ENCODE assay signal across 21 mouse cellular contexts in the genomic region with DNA sequence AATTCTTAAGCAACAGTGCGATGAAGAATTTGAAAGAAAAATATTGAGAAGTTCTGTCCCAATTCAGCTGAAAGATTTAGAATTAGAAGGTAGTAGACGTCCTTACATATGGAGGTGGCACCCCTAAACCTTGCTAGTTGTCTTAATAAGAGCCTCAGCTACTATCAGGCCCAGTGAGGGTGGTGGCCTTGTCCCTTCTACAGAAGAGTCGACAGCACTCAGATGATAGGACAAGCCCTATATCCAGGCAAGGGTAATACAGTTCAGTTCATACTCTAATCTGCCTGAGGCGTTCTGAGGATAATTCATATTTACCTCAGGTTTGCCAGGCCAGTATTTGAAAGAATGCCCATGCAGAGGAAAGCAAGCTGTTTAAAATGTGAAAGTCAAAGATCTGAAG.
"Had no signal": no experiment of that assay in that cellular context is flagged by ENCODE, and none has a peak within 500 bp of the region (broad histone marks: within the 10 kb centered on the region; RNA-seq: fewer than 3 reads in every experiment).

No protein-coding gene starts in this region.

- H3K9ac ChIP-seq: intestine, embryonic 15.5 days; kidney, embryonic 15.5 days; limb, embryonic 12.5 days; limb, embryonic 15.5 days; liver, embryonic 15.5 days; midbrain, embryonic 12.5 days; midbrain, embryonic 15.5 days; neural tube, embryonic 12.5 days; neural tube, embryonic 15.5 days; stomach, embryonic 15.5 days had no signal

- ATAC-seq: intestine, embryonic 15.5 days; midbrain, embryonic 15.5 days had no signal

- H3K36me3 ChIP-seq: intestine, embryonic 15.5 days; limb, embryonic 12.5 days; limb, embryonic 15.5 days; liver, embryonic 15.5 days; midbrain, embryonic 12.5 days; midbrain, embryonic 15.5 days; neural tube, embryonic 12.5 days; neural tube, embryonic 15.5 days; stomach, embryonic 15.5 days had no signal

- DNase-seq: kidney, adult 11 months; kidney, adult 8-10 months; kidney, postnatal 10 days; kidney, postnatal 36 days; lung, adult 18-20 months; lung, postnatal 14 days; lung, postnatal 4 days; right cerebral cortex, adult 18-20 months; right cerebral cortex, postnatal 25 days; spleen, adult 18-20 months; thymus, postnatal 25 days had no signal

- H3K27me3 ChIP-seq: intestine, embryonic 15.5 days; kidney, embryonic 15.5 days; limb, embryonic 12.5 days; limb, embryonic 15.5 days; liver, embryonic 15.5 days; midbrain, embryonic 15.5 days; neural tube, embryonic 12.5 days; neural tube, embryonic 15.5 days; stomach, embryonic 15.5 days had no signal

- H3K4me2 ChIP-seq: intestine, embryonic 15.5 days; kidney, embryonic 15.5 days; limb, embryonic 12.5 days; limb, embryonic 15.5 days; liver, embryonic 15.5 days; midbrain, embryonic 12.5 days; midbrain, embryonic 15.5 days; neural tube, embryonic 12.5 days; neural tube, embryonic 15.5 days; stomach, embryonic 15.5 days had no signal

- H3K9me3 ChIP-seq: intestine, embryonic 15.5 days; kidney, embryonic 15.5 days; limb, embryonic 12.5 days; limb, embryonic 15.5 days; liver, embryonic 15.5 days; midbrain, embryonic 12.5 days; midbrain, embryonic 15.5 days; neural tube, embryonic 12.5 days; neural tube, embryonic 15.5 days; stomach, embryonic 15.5 days had no signal

- H3K4me3 ChIP-seq: intestine, embryonic 15.5 days; kidney, embryonic 15.5 days; limb, embryonic 12.5 days; limb, embryonic 15.5 days; liver, embryonic 15.5 days; midbrain, embryonic 12.5 days; midbrain, embryonic 15.5 days; neural tube, embryonic 12.5 days; neural tube, embryonic 15.5 days; stomach, embryonic 15.5 days had no signal

- H3K27ac ChIP-seq: intestine, embryonic 15.5 days; kidney, embryonic 15.5 days; limb, embryonic 12.5 days; limb, embryonic 15.5 days; liver, embryonic 15.5 days; midbrain, embryonic 12.5 days; midbrain, embryonic 15.5 days; neural tube, embryonic 12.5 days; neural tube, embryonic 15.5 days; stomach, embryonic 15.5 days had no signal
